Mouse (Mus musculus) embryonic fibroblast, embryonic 13.5 days (primary cell): ENCODE data around the gene Ugt1a10. TPM values are rescaled to one million over a fixed set of nuclear protein-coding genes. Genes with fewer than 3 reads are reported as not detected.

Source experiments
- H3K27ac ChIP-seq: 2 replicates; pipeline ENCODE4 v1.5.1; 2012; ENCODE audit warnings: low read length, control low read depth, inconsistent platforms; ENCODE audit not compliant: insufficient read depth
- H3K4me1 ChIP-seq: 2 replicates; pipeline ENCODE4 v1.6.1; 2011; ENCODE audit warnings: low read length; ENCODE audit not compliant: control insufficient read depth, insufficient read depth
- H3K4me3 ChIP-seq: 2 replicates; pipeline ENCODE4 v1.5.1; 2011; ENCODE audit warnings: mild to moderate bottlenecking, control low read depth, low read length; ENCODE audit not compliant: insufficient read depth
- CTCF ChIP-seq: IDR thresholded peaks from 2 replicates; pipeline ENCODE4 v1.5.1; 2011; ENCODE audit warnings: mild to moderate bottlenecking, control low read depth, low read length, moderate library complexity, borderline replicate concordance; ENCODE audit not compliant: insufficient read depth
- POLR2A ChIP-seq: IDR thresholded peaks from 2 replicates; pipeline ENCODE4 v1.6.1; 2011; ENCODE audit warnings: low read depth, mild to moderate bottlenecking, control low read depth, low read length, moderate library complexity
- polyA plus RNA-seq: library from polyadenylated mRNA; stranded (reverse); fragments of >200 nt; gene quantifications from 2 replicates; pipeline ENCODE4 v1.2.4, GENCODE M21; 2011; ENCODE audit warnings: low read depth; ENCODE audit not compliant: missing spikeins, insufficient read length

Ugt1a10 gene
- polyA plus RNA-seq, 1 experiment, result not detected

DNA sequence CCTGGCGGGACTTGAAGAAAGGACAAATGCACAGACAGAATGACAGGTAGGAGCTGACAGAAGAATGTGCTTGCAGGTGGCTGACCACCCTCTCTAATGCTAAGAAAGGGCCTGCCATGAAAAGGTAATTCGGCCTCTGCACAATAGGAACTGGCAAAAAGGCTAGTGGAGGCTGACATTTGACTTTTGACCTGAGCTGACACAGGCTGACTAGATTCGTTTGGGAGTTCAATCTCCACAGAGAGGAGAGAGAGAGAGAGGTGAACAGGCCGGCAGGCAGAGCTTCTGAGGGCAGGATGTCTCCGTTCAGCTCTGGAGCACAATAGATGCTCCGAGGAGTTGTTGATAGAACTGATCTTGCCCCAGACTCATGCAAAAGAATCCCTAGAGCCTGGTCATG lies 191.2 kb downstream of the Ugt1a10 start:
- H3K27ac ChIP-seq, result no peak overlapping the region
- no peaks in the 10 kb centered on the region for H3K4me1 ChIP-seq
- TF ChIP-seq POLR2A (no peak), CTCF (no peak)
- no peak overlapping the region for H3K4me3 ChIP-seq

- TF ChIP-seq POLR2A (no peak), CTCF (no peak)
- Histone ChIP-seq H3K27ac (no peak overlapping the region), H3K4me1 (no peaks in the 10 kb centered on the region), H3K4me3 (no peak overlapping the region)
Measured at GRCm38 (mm10) chr1:88247660-88248059, 192.5 kb downstream of the Ugt1a10 start.

- no peak for TF ChIP-seq CTCF
- TF ChIP-seq POLR2A, result no peak
- no peaks in the 10 kb centered on the region for H3K4me1 ChIP-seq
- no peak overlapping the region for H3K4me3 ChIP-seq
- H3K27ac ChIP-seq, result no peak overlapping the region
Measured at GRCm38 (mm10) chr1:88248658-88249057, 193.5 kb downstream of the Ugt1a10 start.

DNA sequence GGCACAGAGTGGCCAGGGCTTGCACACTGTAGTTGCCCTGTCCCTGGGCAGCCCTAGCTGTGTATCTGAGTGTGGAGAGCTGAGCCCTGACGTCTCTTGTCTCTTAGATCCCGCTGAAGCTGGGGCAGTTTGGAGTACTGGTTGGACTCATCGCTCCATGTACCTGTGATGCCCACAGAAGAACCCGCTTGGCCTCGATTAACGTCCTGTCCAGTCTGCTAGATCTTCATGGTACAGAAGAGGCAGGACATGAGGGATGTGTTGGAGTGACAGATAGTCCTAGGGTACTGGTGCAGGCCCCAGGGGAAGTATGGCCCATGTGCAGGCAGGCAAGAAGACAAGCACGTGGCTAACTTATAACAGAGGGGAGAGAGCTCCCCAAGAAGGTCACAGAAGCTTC lies 194.4 kb downstream of the Ugt1a10 start:
- no peak for TF ChIP-seq CTCF
- no peak for TF ChIP-seq POLR2A
- no peaks in the 10 kb centered on the region for H3K4me1 ChIP-seq
- no peak overlapping the region for H3K4me3 ChIP-seq
- H3K27ac ChIP-seq, result no peak overlapping the region

GRCm38 (mm10) chr1:88250023-88250422 lies 194.8 kb downstream of the Ugt1a10 start:
- no peak overlapping the region for H3K27ac ChIP-seq
- no peaks in the 10 kb centered on the region for H3K4me1 ChIP-seq
- TF ChIP-seq CTCF (no peak), POLR2A (no peak)
- no peak overlapping the region for H3K4me3 ChIP-seq

DNA sequence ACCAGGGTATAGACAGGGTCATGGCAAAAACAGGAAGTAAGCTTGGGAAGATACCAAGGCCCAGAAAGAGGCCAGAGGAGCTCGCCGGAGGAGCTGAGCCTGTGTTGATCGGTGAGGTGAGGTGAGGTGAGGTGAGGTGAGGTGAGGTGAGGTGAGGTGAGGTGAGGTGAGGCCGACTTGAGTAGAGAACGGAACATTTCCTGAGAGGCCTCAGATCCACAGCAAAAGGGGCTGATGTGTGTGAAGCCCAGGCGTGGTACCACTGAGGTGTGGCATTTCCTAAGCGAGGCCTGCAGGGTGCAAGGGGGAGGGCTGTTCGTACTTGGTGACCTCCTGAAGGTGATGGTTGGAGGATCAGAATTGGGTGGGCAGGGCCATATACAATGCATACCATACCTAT lies 197.9 kb downstream of the Ugt1a10 start:
- Histone ChIP-seq H3K27ac (no peak overlapping the region), H3K4me3 (no peak overlapping the region), H3K4me1 (no peaks in the 10 kb centered on the region)
- TF ChIP-seq CTCF, result no peak

DNA sequence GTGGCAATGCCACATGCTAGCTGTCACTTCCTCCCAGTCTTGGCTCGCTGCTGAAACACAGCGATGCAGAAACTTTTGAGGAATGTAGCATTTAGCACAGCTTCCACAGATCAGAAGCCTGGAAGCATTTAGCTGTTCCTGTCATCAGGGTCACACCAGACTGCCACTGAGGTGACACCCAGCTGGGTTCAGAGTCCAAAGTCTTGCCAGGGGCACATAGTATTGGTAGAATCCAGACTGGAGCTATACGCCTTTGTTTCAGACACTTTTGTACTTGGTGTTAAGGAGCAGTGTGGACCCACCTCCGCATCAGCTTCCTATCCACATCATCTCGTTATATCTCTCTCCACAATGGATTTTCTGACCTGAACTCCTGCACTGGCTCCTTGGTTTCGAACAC lies 198.4 kb downstream of the Ugt1a10 start:
- no peaks in the 10 kb centered on the region for H3K4me1 ChIP-seq
- no peak overlapping the region for H3K27ac ChIP-seq
- no peak overlapping the region for H3K4me3 ChIP-seq
- TF ChIP-seq CTCF, result no peak
- no peak for TF ChIP-seq POLR2A

GRCm38 (mm10) chr1:88254793-88255465 lies 199.7 kb downstream of the Ugt1a10 start:
- Histone ChIP-seq H3K4me1 (no peaks in the 10 kb centered on the region), H3K4me3 (no peak overlapping the region), H3K27ac (no peak overlapping the region)
- TF ChIP-seq POLR2A (no peak), CTCF (no peak)

- Histone ChIP-seq H3K4me1 (no peaks in the 10 kb centered on the region), H3K27ac (no peak overlapping the region), H3K4me3 (no peak overlapping the region)
- TF ChIP-seq CTCF (no peak), POLR2A (no peak)
Measured at GRCm38 (mm10) chr1:88255466-88255857, 200.3 kb downstream of the Ugt1a10 start.

- no peak overlapping the region for H3K27ac ChIP-seq
- no peaks in the 10 kb centered on the region for H3K4me1 ChIP-seq
- no peak overlapping the region for H3K4me3 ChIP-seq
- TF ChIP-seq CTCF (no peak), POLR2A (no peak)
Measured at GRCm38 (mm10) chr1:88255989-88256754, 201.0 kb downstream of the Ugt1a10 start.
